Mouse (Mus musculus) erythroblast, embryonic 14.5 days (primary cell): ENCODE results near the gene Chpf.

ENCODE experiments used
- GATA1 ChIP-seq: IDR thresholded peaks from 2 replicates; pipeline ENCODE4 v1.6.1; 2012; ENCODE audit warnings: low read length, inconsistent platforms, mixed read lengths
- TAL1 ChIP-seq: IDR thresholded peaks from 3 replicates; pipeline ENCODE4 v1.6.1; 2012; ENCODE audit warnings: low read length, inconsistent platforms, mixed read lengths

DNA sequence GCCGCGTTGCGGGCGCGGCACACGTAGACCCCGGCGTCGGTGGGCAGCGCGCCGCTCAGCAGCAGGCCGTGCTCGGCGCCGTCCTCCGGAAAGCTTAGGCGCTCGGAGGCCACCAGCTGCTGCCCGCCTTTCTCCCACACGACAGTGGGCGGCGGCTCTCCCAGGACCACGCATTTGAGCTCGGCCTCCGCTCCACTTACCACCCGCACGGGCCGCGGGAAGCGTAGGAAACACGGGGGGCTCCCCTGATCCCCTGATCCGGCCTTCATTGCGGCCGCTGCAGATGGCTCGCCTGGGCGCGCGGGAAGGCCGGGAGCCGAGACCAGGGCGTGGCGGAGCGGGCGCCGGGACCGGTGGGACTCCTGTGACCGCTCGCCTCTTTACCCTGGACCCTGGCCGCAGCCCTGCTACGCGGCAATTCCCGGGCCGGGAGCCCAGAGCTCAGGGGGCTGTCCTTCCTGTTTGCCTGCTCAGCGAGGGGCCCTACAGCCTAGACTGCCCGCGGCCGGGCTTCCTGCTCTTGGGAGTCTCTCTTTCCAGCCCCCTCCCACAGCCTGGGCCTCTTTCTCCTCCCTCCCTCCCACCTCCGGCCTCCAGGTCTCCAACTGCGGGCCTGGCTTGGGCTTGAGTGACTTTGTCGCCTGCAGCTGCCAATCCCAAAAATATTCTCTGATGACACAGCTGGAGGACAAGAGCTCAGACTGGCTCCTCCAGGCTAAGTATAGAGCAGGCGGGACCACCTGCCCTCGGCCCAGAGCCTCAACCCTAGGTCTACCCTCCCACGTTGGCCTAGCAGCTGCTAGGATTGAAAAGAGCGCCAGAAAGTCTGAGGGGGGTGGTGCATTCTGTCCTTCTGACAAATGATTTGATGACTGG, 27.1 kb upstream of the Chpf start, which contains the start of gene Obsl1:
- TF ChIP-seq GATA1 (no peak), TAL1 (no peak)
